Mouse (Mus musculus) spleen, adult 10 weeks (tissue): ENCODE data around the gene Fbn1. TPM values are rescaled to one million over a fixed set of nuclear protein-coding genes. Genes with fewer than 3 reads are reported as not detected.

Experiments
- polyA plus RNA-seq: library from polyadenylated mRNA; stranded (reverse); fragments of 350-450 nt; fragmentation: Illumina TruSeq; extraction: RNeasy Lipid Tissue Mini Kit (QIAGEN cat#74804); gene quantifications from one replicate; pipeline ENCODE4 v1.2.3, GENCODE M21; 2015; ENCODE audit warnings: low replicate concordance; ENCODE audit not compliant: insufficient read depth

The Fbn1 gene
- 7.7 TPM for polyA plus RNA-seq

GRCm38 (mm10) chr2:125507893-125508292 is at the start of gene Fbn1:
Fbn1 (minus strand) TSS chr2:125507993.

GRCm38 (mm10) chr2:125505006-125505745 is 2.6 kb downstream of the Fbn1 start, which contains the start of gene Gm9913:
Gm9913 (plus strand) TSS chr2:125505089.

Other genes starting within 250 kb of the Fbn1 start
- gene Gm9913, start 2.9 kb downstream of the Fbn1 start, polyA plus RNA-seq, result not detected
- 8.2 TPM for gene Cep152, start 117.1 kb upstream of the Fbn1 start, polyA plus RNA-seq
- gene Eid1, start 165.1 kb upstream of the Fbn1 start, polyA plus RNA-seq, result 104 TPM
- 0.22 TPM for gene Shc4, start 216.2 kb upstream of the Fbn1 start, polyA plus RNA-seq